Mouse (Mus musculus): Measurements from ENCODE around the gene Bcr. TPM values are rescaled to one million over a fixed set of nuclear protein-coding genes. Genes with fewer than 3 reads are reported as not detected.

The Bcr gene
- polyA plus RNA-seq, 1 experiment from 2014 or later: 11.5 TPM

DNA sequence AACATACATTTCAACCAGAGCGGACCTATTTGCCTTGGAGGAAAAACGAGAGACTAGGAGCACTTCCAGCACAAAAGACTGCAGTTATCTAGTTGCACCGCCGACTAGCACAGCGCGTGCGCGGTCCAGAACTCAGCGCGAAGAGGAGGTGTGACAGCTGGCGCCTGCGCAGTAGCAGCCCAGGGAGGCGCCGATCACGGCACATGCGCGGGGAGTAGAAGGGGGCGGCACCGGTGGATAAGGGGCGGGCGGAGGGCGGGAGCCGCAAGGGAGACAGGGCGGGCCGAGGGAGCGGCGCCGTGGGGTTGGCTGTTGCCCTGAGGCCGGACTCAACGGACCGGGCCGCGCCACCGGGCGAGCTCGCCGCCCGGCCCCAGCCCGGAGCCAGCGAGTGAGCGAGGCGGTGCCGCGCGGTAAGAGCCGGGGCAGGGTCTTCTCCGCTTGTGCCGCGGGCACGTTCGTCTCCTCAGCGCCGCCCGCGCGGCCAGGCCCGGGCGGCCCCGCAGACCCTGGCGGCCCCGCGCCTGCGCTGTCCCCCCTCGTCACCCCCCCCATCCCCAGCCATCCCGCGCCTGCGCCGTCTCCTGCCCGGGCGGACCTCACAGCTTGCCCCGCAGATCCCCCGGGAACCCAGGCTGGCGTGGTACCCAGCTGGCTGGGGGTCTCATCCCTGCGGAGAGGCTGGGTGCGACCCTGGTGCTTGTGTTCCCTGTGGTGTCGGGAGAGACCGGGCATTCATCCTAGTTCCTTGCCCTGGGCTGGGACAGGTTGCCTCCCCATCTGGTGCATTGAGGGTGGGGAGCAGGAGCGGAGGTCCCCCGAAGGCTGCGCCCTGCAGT lies 151.6 kb downstream of the Bcr start, which contains the start of gene Specc1l:
Gene Specc1l (plus strand): TSS at position 267 of the 839 bp plus-strand sequence.
- Histone ChIP-seq H3K4me1 (peaks cover 5% of the 10 kb centered on the region; the same call in 1 of the 2 replicates), H3K4me3 (peak within 1 kb of the TSS; percentile 71)
- under 1% methylated on average over 62 of the region's 80 CpGs for WGBS

DNA sequence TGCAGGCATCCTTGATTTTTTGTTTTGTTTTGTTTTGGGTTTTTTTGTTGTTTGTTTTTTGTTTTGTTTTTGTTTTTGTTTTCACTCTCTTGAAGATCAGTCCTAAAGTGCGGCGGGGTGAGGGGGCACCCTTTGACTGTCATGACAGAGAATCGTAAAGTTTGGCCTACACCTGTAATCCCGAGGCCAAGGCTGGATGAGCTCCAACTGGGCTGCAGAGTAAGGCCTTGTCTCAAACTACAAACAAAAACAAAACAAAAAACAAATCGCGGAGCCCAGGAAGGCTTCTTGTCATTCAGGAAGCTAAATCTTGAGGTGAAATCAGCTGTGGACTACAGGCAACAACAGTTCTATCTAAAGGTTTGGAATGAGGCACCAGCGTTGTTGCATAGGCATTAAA lies 152.6 kb downstream of the Bcr start:
- Histone ChIP-seq H3K9me3 (no peaks in the 10 kb centered on the region), H3K4me1 (peaks cover 5% of the 10 kb centered on the region; the same call in 1 of the 2 replicates), H3K27ac (no peak overlapping the region), H3K4me3 (peak overlapping the region; percentile 71), H3K27me3 (replicated peaks) (no peaks in the 10 kb centered on the region), H3K36me3 (no peaks in the 10 kb centered on the region), H3K4me2 (replicated peaks) (peak overlapping the region; percentile 67), H3K9ac (peak overlapping the region; percentile 80)
- 43% methylated on average over 7 of the region's 7 CpGs for WGBS
- ATAC-seq (ENCODE audit: low FRiP score, low read depth): no peak

More for the DNA sequence above, 151.6 kb downstream of the Bcr start, which contains the start of gene Specc1l:
- Histone ChIP-seq H3K27me3 (replicated peaks) (no peaks in the 10 kb centered on the region), H3K36me3 (no peaks in the 10 kb centered on the region), H3K4me2 (replicated peaks) (peak within 1 kb of the TSS; percentile 67), H3K9ac (peak within 1 kb of the TSS; percentile 80), H3K9me3 (no peaks in the 10 kb centered on the region), H3K27ac (peak within 1 kb of the TSS; percentile 94)
- peak; percentile 98 for ATAC-seq (ENCODE audit: low FRiP score, low read depth)

DNA sequence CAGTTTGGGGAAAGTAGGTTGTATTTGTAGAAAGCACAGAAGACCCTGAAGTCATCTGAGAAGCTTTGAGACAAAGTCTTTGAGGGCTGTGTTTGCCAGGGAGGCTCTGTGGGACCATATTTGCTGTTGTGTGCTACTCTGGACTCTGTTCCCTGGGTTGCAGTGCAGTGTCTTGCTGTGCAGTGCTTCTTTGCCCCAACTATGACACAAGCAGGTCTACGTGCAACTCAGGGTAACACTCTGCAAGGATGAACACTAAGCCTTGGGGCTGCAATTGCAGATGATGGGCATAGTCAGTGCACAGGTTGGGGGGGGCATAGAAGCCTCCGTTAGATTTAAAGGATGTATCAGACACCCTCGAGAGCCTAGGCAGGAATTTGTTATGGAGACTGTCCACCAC lies 160.3 kb downstream of the Bcr start:
- Histone ChIP-seq H3K27me3 (replicated peaks) (no peaks in the 10 kb centered on the region), H3K9ac (no peak overlapping the region), H3K4me2 (replicated peaks) (no peak overlapping the region), H3K4me3 (no peak overlapping the region), H3K27ac (no peak overlapping the region), H3K4me1 (peaks cover 8% of the 10 kb centered on the region; the same call in 1 of the 2 replicates), H3K9me3 (no peaks in the 10 kb centered on the region), H3K36me3 (no peaks in the 10 kb centered on the region)
- ATAC-seq (ENCODE audit: low FRiP score, low read depth): no peak
- 86% methylated on average over 3 of the region's 3 CpGs for WGBS

DNA sequence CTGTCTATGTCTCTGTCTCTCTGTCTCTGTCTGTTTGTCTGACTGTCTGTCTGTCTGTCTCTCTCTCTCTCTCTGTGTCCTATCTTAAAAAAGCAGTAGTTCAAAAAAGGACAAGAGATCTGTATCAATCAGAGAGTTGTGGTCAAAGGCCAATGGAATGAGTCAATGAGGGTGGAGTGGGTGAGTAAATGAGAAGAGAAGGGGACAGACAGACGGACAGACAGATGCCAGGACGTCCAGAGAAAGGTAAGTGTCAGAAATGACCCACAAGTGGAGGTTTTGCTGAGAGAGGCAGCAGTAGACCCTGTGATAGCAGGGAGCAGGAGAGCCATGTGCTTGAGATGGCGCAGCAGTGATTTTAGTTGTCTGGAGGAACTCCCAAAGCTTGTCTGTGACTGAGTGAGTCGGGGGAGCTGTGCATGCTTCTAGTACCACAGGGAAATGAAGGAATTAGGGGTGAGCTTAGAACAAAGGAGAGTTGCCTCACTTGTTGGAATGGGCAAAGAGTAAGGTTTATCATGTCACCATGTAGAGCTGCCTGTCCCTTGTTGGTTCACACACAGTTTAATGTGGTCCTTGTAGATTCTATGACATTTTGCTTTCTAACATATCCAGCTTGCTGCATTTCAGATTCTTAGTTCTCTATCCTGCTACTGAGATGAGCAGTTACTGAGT lies 161.7 kb downstream of the Bcr start:
- H3K36me3 ChIP-seq: no peaks in the 10 kb centered on the region
- H3K27me3 ChIP-seq (replicated peaks): no peaks in the 10 kb centered on the region
- no peak overlapping the region for H3K4me2 ChIP-seq (replicated peaks)
- no peak overlapping the region for H3K27ac ChIP-seq
- peaks cover 8% of the 10 kb centered on the region; the same call in 1 of the 2 replicates for H3K4me1 ChIP-seq
- no peak overlapping the region for H3K9ac ChIP-seq
- no peak overlapping the region for H3K4me3 ChIP-seq
- H3K9me3 ChIP-seq: no peaks in the 10 kb centered on the region
- ATAC-seq (ENCODE audit: low FRiP score, low read depth): no peak
- 87% methylated on average over 4 of the region's 4 CpGs for WGBS

DNA sequence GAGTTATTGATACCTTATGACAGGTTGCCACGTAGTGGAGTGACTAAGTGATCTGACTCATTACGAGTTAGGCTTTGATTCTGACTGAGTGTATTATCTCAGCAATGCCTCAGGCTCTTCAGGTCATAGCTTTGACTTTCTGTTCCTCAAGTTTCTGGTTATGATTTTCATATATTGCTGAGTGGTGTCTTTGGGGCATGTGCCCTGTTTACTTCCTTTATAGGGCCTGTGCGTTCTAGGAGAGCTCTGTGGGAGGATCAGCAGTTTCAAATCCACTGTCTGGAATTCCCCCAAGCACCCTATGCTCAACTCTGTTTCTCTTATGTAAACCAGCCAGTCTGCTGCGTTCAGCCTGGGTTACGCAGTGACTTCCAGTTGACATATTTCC lies 162.2 kb downstream of the Bcr start:
- WGBS: 81% methylated on average over 5 of the region's 5 CpGs
- no peak for ATAC-seq (ENCODE audit: low FRiP score, low read depth)
- H3K4me3 ChIP-seq: no peak overlapping the region
- H3K9ac ChIP-seq: no peak overlapping the region
- no peak overlapping the region for H3K4me2 ChIP-seq (replicated peaks)
- no peaks in the 10 kb centered on the region for H3K9me3 ChIP-seq
- H3K27ac ChIP-seq: no peak overlapping the region
- no peaks in the 10 kb centered on the region for H3K27me3 ChIP-seq (replicated peaks)
- H3K36me3 ChIP-seq: no peaks in the 10 kb centered on the region
- H3K4me1 ChIP-seq: peaks cover 8% of the 10 kb centered on the region; the same call in 1 of the 2 replicates

DNA sequence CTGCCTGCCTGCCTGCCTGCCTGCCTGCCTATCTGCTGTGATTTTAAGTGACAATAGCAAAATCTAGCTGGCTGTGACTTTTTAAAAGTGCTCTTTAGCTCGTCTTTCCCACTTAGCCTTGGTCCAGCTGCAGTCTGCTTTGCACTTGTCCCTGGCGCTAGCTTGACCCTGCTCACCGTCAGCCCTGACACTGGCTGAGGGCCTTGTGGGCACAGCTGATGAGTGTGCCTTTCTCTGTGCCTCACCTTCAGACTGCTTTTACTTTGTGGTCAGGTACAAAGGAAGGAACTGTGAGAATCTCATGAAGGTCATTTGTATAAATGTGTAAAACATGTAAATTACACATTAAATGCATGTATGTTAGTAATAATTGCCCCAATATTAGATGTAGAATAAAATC lies 163.8 kb downstream of the Bcr start:
- H3K9me3 ChIP-seq: no peaks in the 10 kb centered on the region
- no peak for ATAC-seq (ENCODE audit: low FRiP score, low read depth)
- no peaks in the 10 kb centered on the region for H3K36me3 ChIP-seq
- no peaks in the 10 kb centered on the region for H3K27me3 ChIP-seq (replicated peaks)
- no peak overlapping the region for H3K27ac ChIP-seq
- WGBS: 80% methylated on average over 3 of the region's 3 CpGs
- H3K9ac ChIP-seq: no peak overlapping the region
- no peak overlapping the region for H3K4me3 ChIP-seq
- H3K4me2 ChIP-seq (replicated peaks): no peak overlapping the region
- peaks cover 8% of the 10 kb centered on the region; the same call in 1 of the 2 replicates for H3K4me1 ChIP-seq

DNA sequence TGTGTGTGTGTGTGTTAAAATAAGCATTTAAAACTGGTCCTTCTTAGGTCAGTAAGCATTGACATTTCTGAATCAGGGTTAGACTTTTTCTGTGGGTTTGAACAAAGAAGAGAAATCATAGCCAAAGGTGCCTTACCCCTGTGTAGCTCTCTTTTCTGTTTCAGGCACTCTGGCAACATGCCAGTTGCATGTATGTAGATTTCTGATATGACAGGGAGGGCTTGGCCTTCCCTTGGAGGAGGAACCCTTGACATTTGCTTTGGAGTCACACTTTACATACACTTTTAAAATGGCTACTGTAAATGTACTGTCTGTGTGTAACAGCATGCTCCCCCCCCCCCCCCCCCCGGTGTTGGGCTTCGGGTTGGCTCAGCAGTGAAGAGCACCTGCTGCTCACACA lies 164.2 kb downstream of the Bcr start:
- Histone ChIP-seq H3K9me3 (no peaks in the 10 kb centered on the region), H3K4me3 (no peak overlapping the region), H3K27me3 (replicated peaks) (no peaks in the 10 kb centered on the region), H3K27ac (no peak overlapping the region), H3K36me3 (no peaks in the 10 kb centered on the region), H3K4me1 (peaks cover 8% of the 10 kb centered on the region; the same call in 1 of the 2 replicates), H3K4me2 (replicated peaks) (no peak overlapping the region), H3K9ac (no peak overlapping the region)
- ATAC-seq (ENCODE audit: low FRiP score, low read depth): no peak
- 14% methylated on average over 2 of the region's 2 CpGs for WGBS

DNA sequence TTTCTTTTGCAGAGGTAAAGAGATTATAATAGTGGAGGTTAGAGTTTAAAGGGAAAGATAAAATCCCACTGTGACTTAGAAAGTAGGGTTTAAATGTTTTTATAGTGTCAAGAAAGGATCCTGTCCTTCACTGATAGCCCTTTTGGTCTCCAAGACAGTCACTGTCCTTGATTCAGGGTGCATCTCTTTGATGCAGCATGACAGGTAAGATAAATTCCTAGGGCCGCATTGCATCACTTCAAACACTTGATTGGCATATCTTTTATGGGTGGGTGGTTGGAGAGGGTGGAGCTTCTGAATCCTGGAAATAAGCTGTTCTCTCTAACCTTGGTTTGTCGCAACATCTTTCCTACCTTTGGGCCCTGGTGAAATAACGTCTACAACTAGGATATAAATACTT lies 167.0 kb downstream of the Bcr start:
- H3K9me3 ChIP-seq: no peaks in the 10 kb centered on the region
- 0 out of 2 replicates have a peak, but pooled peaks cover 4% of the 10 kb centered on the region for H3K4me1 ChIP-seq
- ATAC-seq (ENCODE audit: low FRiP score, low read depth): no peak
- H3K36me3 ChIP-seq: peaks cover 15% of the 10 kb centered on the region
- no peak overlapping the region for H3K4me3 ChIP-seq
- no peak overlapping the region for H3K9ac ChIP-seq
- H3K4me2 ChIP-seq (replicated peaks): no peak overlapping the region
- H3K27me3 ChIP-seq (replicated peaks): no peaks in the 10 kb centered on the region
- no peak overlapping the region for H3K27ac ChIP-seq
- WGBS: 89% methylated on average over 3 of the region's 3 CpGs

DNA sequence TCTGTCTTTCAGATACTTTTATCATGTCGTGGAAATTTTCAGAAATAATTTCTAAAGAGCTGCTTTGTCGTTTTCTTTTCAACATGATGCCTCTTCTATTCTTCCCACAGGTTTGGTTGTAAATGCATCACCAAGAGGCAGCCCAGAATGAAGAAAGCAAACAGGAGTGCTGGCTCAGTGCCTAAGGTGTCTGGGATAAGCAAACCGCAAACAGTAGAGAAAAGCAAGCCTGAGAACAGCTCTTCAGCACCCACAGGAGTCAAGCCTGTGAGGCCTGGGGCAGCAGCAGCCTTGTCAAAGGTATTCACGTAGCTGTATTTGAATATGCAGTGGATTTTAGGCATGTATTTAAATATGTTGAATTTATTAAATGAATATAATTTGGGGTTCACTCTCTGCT lies 170.2 kb downstream of the Bcr start:
- ATAC-seq (ENCODE audit: low FRiP score, low read depth): no peak
- H3K4me2 ChIP-seq (replicated peaks): no peak overlapping the region
- H3K4me3 ChIP-seq: no peak overlapping the region
- H3K9me3 ChIP-seq: no peaks in the 10 kb centered on the region
- no peak overlapping the region for H3K27ac ChIP-seq
- WGBS: 92% methylated on average over 4 of the region's 4 CpGs
- H3K36me3 ChIP-seq: peaks cover 20% of the 10 kb centered on the region
- no peak overlapping the region for H3K9ac ChIP-seq
- H3K4me1 ChIP-seq: no peaks in the 10 kb centered on the region
- no peaks in the 10 kb centered on the region for H3K27me3 ChIP-seq (replicated peaks)

DNA sequence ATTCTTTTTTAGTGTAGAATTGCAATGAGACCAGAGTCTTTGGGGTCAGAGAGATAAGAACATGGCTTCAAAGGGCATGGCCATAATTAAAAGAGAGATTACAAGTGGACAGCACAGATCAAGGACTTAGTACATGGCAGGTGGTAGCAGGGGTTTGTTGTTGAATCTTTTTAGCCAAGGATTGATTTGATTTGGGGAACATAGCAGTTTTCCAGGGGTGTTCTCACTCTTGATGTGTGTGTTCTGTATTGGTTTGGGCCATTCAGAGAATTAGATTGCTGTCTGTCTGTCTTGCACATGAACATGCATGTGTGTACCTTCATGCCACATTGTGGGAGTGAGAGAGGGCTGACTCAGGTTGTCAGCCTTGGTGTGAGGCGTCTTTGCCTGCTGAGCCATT lies 171.5 kb downstream of the Bcr start:
- no peaks in the 10 kb centered on the region for H3K4me1 ChIP-seq
- H3K4me3 ChIP-seq: no peak overlapping the region
- WGBS: 83% methylated on average over 1 of the region's 1 CpGs
- no peak for ATAC-seq (ENCODE audit: low FRiP score, low read depth)
- H3K9ac ChIP-seq: no peak overlapping the region
- H3K9me3 ChIP-seq: no peaks in the 10 kb centered on the region
- no peaks in the 10 kb centered on the region for H3K27me3 ChIP-seq (replicated peaks)
- no peak overlapping the region for H3K27ac ChIP-seq
- H3K36me3 ChIP-seq: peaks cover 20% of the 10 kb centered on the region
- no peak overlapping the region for H3K4me2 ChIP-seq (replicated peaks)

DNA sequence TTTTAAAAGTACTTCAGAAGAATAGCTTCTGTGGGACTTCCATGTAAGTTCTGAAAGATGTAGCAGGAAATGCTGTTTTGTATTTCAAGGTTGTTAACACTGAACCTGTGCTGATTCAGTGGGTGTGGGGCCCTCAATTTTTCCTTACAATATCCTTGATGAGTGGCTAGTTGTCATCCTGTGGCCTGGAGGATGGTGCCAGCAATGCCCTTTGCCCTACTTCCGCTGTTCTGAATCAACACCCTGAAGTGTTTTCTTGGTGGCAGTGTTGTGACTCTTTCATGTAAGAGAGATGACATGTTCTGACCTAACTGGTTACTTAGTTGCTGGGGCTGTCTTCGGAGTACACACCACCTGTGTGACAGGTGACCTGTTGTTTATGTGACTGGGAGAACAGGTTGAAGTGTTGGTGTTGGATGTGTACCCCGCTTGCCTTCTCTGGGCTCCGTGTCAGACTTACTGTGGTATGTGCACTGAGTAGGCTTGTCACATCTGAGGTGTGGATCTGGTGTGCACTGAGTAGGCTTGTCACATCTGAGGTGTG lies 172.3 kb downstream of the Bcr start:
- Histone ChIP-seq H3K27me3 (replicated peaks) (no peaks in the 10 kb centered on the region), H3K9me3 (no peaks in the 10 kb centered on the region), H3K4me2 (replicated peaks) (no peak overlapping the region), H3K27ac (no peak overlapping the region), H3K9ac (no peak overlapping the region), H3K4me3 (no peak overlapping the region), H3K36me3 (peaks cover 20% of the 10 kb centered on the region), H3K4me1 (no peaks in the 10 kb centered on the region)
- 95% methylated on average over 4 of the region's 4 CpGs for WGBS
- no peak for ATAC-seq (ENCODE audit: low FRiP score, low read depth)

DNA sequence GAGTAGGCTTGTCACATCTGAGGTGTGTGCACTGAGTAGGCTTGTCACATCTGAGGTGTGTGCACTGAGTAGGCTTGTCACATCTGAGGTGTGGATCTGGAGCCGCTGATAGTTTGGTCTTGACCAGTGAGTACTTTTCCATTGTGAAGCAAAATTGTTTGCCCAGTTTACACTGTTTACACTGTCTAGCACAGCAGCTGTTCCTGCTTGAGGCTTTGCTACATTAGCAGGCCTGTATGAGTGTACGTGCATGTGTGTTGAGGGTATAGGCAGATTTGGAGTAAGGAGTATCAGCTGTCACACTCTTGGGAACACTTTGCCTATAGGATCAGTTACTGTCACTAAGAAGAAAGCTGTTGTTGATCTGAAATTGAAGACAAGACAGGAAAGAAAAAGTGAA lies 173.1 kb downstream of the Bcr start:
- Histone ChIP-seq H3K27ac (no peak overlapping the region), H3K4me1 (no peaks in the 10 kb centered on the region), H3K36me3 (peaks cover 24% of the 10 kb centered on the region), H3K4me3 (no peak overlapping the region), H3K9ac (no peak overlapping the region), H3K4me2 (replicated peaks) (no peak overlapping the region), H3K9me3 (no peaks in the 10 kb centered on the region), H3K27me3 (replicated peaks) (no peaks in the 10 kb centered on the region)
- 80% methylated on average over 2 of the region's 2 CpGs for WGBS
- no peak for ATAC-seq (ENCODE audit: low FRiP score, low read depth)

All from neural tube, embryonic 12.5 days (tissue).